Mouse (Mus musculus) gastrocnemius, postnatal 14 days (tissue): ENCODE data around the gene Cacng2. TPM values are rescaled to one million over a fixed set of nuclear protein-coding genes. Genes with fewer than 3 reads are reported as not detected.

Experiments used
- DNase-seq: peaks from one replicate; pipeline ENCODE4 v3.0.0; 2021; ENCODE audit warnings: mixed read lengths
- intact Hi-C: fragments of 180-260 bp; cut with DNase I; formaldehyde crosslinking; loops from one replicate; pipeline ENCODE4 v1.15.1; 2025; ENCODE audit warnings: low total_unique reads
- total RNA-seq, 2 experiments: library from RNA; stranded (reverse); gene quantifications; 2 replicates each; pipeline ENCODE4 v1.2.3; 2021

Gene Cacng2
- total RNA-seq, 2 experiments from 2014 or later = not detected

GRCm38 (mm10) chr15:78093597-78093996, 26.2 kb downstream of the Cacng2 start:
- no peak for DNase-seq
- intact Hi-C loops = no loop called here

- intact Hi-C loops = no loop called here
- DNase-seq = no peak
Measured at GRCm38 (mm10) chr15:78082841-78083572, 36.8 kb downstream of the Cacng2 start.

GRCm38 (mm10) chr15:78082149-78082548, 37.7 kb downstream of the Cacng2 start:
- no peak for DNase-seq
- intact Hi-C loops = no loop called here

GRCm38 (mm10) chr15:78081384-78081783, 38.4 kb downstream of the Cacng2 start:
- intact Hi-C loops = no loop called here
- no peak for DNase-seq

- DNase-seq = no peak
- intact Hi-C loops = no loop called here
Measured at GRCm38 (mm10) chr15:78080326-78080725, 39.5 kb downstream of the Cacng2 start.

- peak; percentile 11 for DNase-seq
- intact Hi-C loops = no loop called here
Measured at GRCm38 (mm10) chr15:78078776-78079628, 40.8 kb downstream of the Cacng2 start.

- DNase-seq = no peak
- intact Hi-C loops = no loop called here
Measured at GRCm38 (mm10) chr15:78078206-78078605, 41.6 kb downstream of the Cacng2 start.

- DNase-seq = no peak
- intact Hi-C loops = no loop called here
Measured at GRCm38 (mm10) chr15:78075921-78076320, 43.9 kb downstream of the Cacng2 start.

GRCm38 (mm10) chr15:78073109-78073508, 46.7 kb downstream of the Cacng2 start:
- intact Hi-C loops = no loop called here
- DNase-seq = no peak

- DNase-seq = peak; percentile 66
- intact Hi-C loops = no loop called here
Measured at GRCm38 (mm10) chr15:78066475-78066874, 53.4 kb downstream of the Cacng2 start.

- intact Hi-C loops = no loop called here
- no peak for DNase-seq
Measured at GRCm38 (mm10) chr15:78065541-78065940, 54.3 kb downstream of the Cacng2 start.

GRCm38 (mm10) chr15:78064340-78064739, 55.5 kb downstream of the Cacng2 start:
- intact Hi-C loops = no loop called here
- DNase-seq = no peak

GRCm38 (mm10) chr15:78062467-78062866, 57.4 kb downstream of the Cacng2 start:
- no peak for DNase-seq
- intact Hi-C loops = no loop called here

- no peak for DNase-seq
- intact Hi-C loops = no loop called here
Measured at GRCm38 (mm10) chr15:78056930-78057329, 62.9 kb downstream of the Cacng2 start.

GRCm38 (mm10) chr15:78050682-78051081, 69.1 kb downstream of the Cacng2 start:
- intact Hi-C loops = no loop called here
- DNase-seq = no peak

GRCm38 (mm10) chr15:78049933-78050332, 69.9 kb downstream of the Cacng2 start:
- DNase-seq = no peak
- intact Hi-C loops = no loop called here

- intact Hi-C loops = no loop called here
- DNase-seq = no peak
Measured at GRCm38 (mm10) chr15:78045842-78046241, 74.0 kb downstream of the Cacng2 start.

- intact Hi-C loops = no loop called here
- no peak for DNase-seq
Measured at GRCm38 (mm10) chr15:78045314-78045713, 74.5 kb downstream of the Cacng2 start.

- intact Hi-C loops = no loop called here
- no peak for DNase-seq
Measured at GRCm38 (mm10) chr15:78044826-78045225, 75.0 kb downstream of the Cacng2 start.

GRCm38 (mm10) chr15:78042706-78043105, 77.1 kb downstream of the Cacng2 start:
- DNase-seq = no peak
- intact Hi-C loops = no loop called here

- no peak for DNase-seq
- intact Hi-C loops = no loop called here
Measured at GRCm38 (mm10) chr15:78037626-78038025, 82.2 kb downstream of the Cacng2 start.
